Mouse (Mus musculus) forebrain, embryonic 12.5 days (tissue): ENCODE data around the gene Myo6. TPM values are rescaled to one million over a fixed set of nuclear protein-coding genes. Genes with fewer than 3 reads are reported as not detected.

Experiments used
- ATAC-seq: fragments of 200-750 bp; cut with Nextera tagmentation; 2 replicates; pipeline ENCODE4 v1.8.0; 2017; ENCODE audit warnings: moderate TSS enrichment; ENCODE audit not compliant: low FRiP score
- H3K27ac ChIP-seq: fragments of 300-500 bp; sonication (generic); 2 replicates; pipeline ENCODE4 v1.5.1; 2016; ENCODE audit warnings: mild to moderate bottlenecking
- H3K27me3 ChIP-seq: fragments of 300-500 bp; sonication (generic); 2 replicates; pipeline ENCODE4 v1.6.1; 2016; ENCODE audit warnings: mild to moderate bottlenecking
- H3K36me3 ChIP-seq: fragments of 300-500 bp; sonication (generic); replicated peaks from 2 replicates; pipeline ENCODE4 v1.6.1; 2016; ENCODE audit warnings: mild to moderate bottlenecking
- H3K4me1 ChIP-seq: fragments of 300-500 bp; sonication (generic); 2 replicates; pipeline ENCODE4 v1.6.1; 2016
- H3K4me2 ChIP-seq: fragments of 300-500 bp; sonication (generic); 2 replicates; pipeline ENCODE4 v1.6.1; 2016; ENCODE audit warnings: mild to moderate bottlenecking, moderate library complexity
- H3K4me3 ChIP-seq: fragments of 300-500 bp; sonication (generic); replicated peaks from 2 replicates; pipeline ENCODE4 v1.5.1; 2016; ENCODE audit warnings: mild to moderate bottlenecking
- H3K9ac ChIP-seq: fragments of 300-500 bp; sonication (generic); 2 replicates; pipeline ENCODE4 v1.6.1; 2016; ENCODE audit warnings: mild to moderate bottlenecking
- H3K9me3 ChIP-seq: fragments of 300-500 bp; sonication (generic); 2 replicates; pipeline ENCODE4 v1.6.1; 2016
- WGBS: fragments of 180-500 bp; shearing (Covaris S2); methylation state at CpG from one replicate; pipeline ENCODE4 v1.1.7; 2016; 5-methylcytosine and 5-hydroxymethylcytosine counted together
- polyA plus RNA-seq: library from polyadenylated mRNA; unstranded; fragments of >200 nt; fragmentation: Nextera tagmentation; extraction: Ambion mirVana; gene quantifications from 2 replicates; pipeline ENCODE4 v1.2.1, GENCODE M21; 2016

Gene Myo6
- polyA plus RNA-seq, 1 experiment from 2014 or later: 15.1 TPM

- 13% methylated on average over 20 of the region's 20 CpGs for WGBS
- Histone ChIP-seq H3K9me3 (no peaks in the 10 kb centered on the region), H3K27ac (no peak overlapping the region), H3K4me2 (peak overlapping the region; percentile 50), H3K9ac (0 out of 2 replicates have a peak overlapping the region, but pooled peaks have one; percentile 3), H3K27me3 (peaks cover 24% of the 10 kb centered on the region; the same call in 1 of the 2 replicates), H3K4me1 (peaks cover 8% of the 10 kb centered on the region; the same call in 1 of the 2 replicates), H3K36me3 (no peaks in the 10 kb centered on the region), H3K4me3 (peak overlapping the region; percentile 12)
- peak; percentile 77; the same call in 1 of the 2 replicates for ATAC-seq
Observed at GRCm38 (mm10) chr9:80351678-80352331, 187.0 kb downstream of the Myo6 start.

DNA sequence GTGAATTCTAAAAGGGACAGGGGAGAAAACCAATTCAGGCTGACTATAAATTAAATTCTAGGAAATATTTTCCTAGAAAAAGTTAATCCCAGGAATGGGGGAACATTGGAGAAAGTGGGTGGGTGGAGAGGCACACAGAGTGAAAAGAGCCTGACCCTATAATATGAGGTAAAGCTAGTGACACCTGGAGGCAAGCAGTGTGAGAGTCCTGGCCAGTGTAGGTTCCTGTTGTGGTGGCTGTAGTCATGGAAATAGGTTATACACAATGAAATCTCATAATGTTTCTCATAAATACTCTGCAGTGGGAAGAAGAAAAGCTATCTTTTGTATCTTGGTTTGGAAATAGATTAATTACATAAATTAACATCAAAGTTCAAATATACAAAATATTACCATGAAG, 195.2 kb downstream of the Myo6 start:
- Histone ChIP-seq H3K4me2 (no peak overlapping the region), H3K9ac (no peak overlapping the region), H3K27me3 (no peaks in the 10 kb centered on the region), H3K4me1 (no peaks in the 10 kb centered on the region), H3K27ac (no peak overlapping the region), H3K9me3 (no peaks in the 10 kb centered on the region), H3K36me3 (no peaks in the 10 kb centered on the region), H3K4me3 (no peak overlapping the region)
- ATAC-seq: no peak

Other genes starting within 250 kb of the Myo6 start
- 8.5 and 9.5 TPM in 2 replicates for gene Filip1, start 152.2 kb upstream of the Myo6 start, polyA plus RNA-seq
- 72.2 and 75.5 TPM in 2 replicates for gene Senp6, start 98.1 kb upstream of the Myo6 start, polyA plus RNA-seq